Mouse (Mus musculus): ENCODE measurements at regions not wholly inside any gene's neighbourhood (a gene's known extent, or its start where the extent isn't known, plus 50 kb on each side); places are given as distances from the start of the nearest gene placed in this dataset.
"Not testable (repeated sequence)": the region's sequence is repeated elsewhere in the genome, so short reads cannot be mapped to it uniquely, and the experiment has no call there.

- no peak for DNase-seq (ENCODE audit: low spot score in 2 of 2)
Measured at GRCm38 (mm10) chr17:14144082-14144481, 60.0 kb downstream of the Dact2 start.

GRCm38 (mm10) chr17:14141669-14142068 lies 62.4 kb downstream of the Dact2 start:
- DNase-seq (ENCODE audit: low spot score in 2 of 2) = no peak

- DNase-seq (ENCODE audit: low spot score in 2 of 2) = no peak
Measured at GRCm38 (mm10) chr17:14140266-14140665, 63.8 kb downstream of the Dact2 start.

- DNase-seq (ENCODE audit: low spot score in 2 of 2) = peak in 1 of 2 experiments; percentile 10
Measured at GRCm38 (mm10) chr17:14138941-14139340, 65.2 kb downstream of the Dact2 start.

GRCm38 (mm10) chr17:14136702-14137315 lies 67.3 kb downstream of the Dact2 start:
- peak in 1 of 2 experiments; percentile 38 for DNase-seq (ENCODE audit: low spot score in 2 of 2)

GRCm38 (mm10) chr17:14134604-14135003 lies 69.5 kb downstream of the Dact2 start:
- DNase-seq (ENCODE audit: low spot score in 2 of 2) = no peak

- no peak for DNase-seq (ENCODE audit: low spot score in 2 of 2)
Measured at GRCm38 (mm10) chr17:14133986-14134385, 70.1 kb downstream of the Dact2 start.

- not testable (repeated sequence) for DNase-seq (ENCODE audit: low spot score in 2 of 2)
Measured at GRCm38 (mm10) chr17:14127031-14127430, 67.7 kb upstream of the Gm7358 start.

- DNase-seq (ENCODE audit: low spot score in 2 of 2) = no peak
Measured at GRCm38 (mm10) chr17:14118863-14119262, 59.5 kb upstream of the Gm7358 start.

GRCm38 (mm10) chr17:14116223-14116622 lies 56.9 kb upstream of the Gm7358 start:
- no peak for DNase-seq (ENCODE audit: low spot score in 2 of 2)

GRCm38 (mm10) chr17:14114856-14115255 lies 55.5 kb upstream of the Gm7358 start:
- no peak for DNase-seq (ENCODE audit: low spot score in 2 of 2)

- peak in 1 of 2 experiments; percentile 20 for DNase-seq (ENCODE audit: low spot score in 2 of 2)
Measured at GRCm38 (mm10) chr17:14111692-14112091, 52.4 kb upstream of the Gm7358 start.
